Comparison of ENCODE assay signal across 12 mouse cellular contexts in genomic region chr15:78815314-78816073, GRCm38 (mm10). TPM values are rescaled to one million over a fixed set of nuclear protein-coding genes. Genes with fewer than 3 reads are reported as not detected.
DNase-seq lines count a peak whose midpoint lies in the region; ATAC-seq lines count a peak whose summit lies in the region.
"Had no signal": no experiment of that assay in that cellular context is flagged by ENCODE, and none has a peak within 500 bp of the region (broad histone marks: within the 10 kb centered on the region; RNA-seq: fewer than 3 reads in every experiment).

No protein-coding gene starts in this region.

- peak; percentile 21 to 34 for DNase-seq in spleen, postnatal 36 days (ENCODE audit: low spot score in 2 of 2)
- no peak for DNase-seq in spleen, postnatal 4 days (ENCODE audit: low spot score in 2 of 2)
- DNase-seq in layer of hippocampus, adult 11-12 months (ENCODE audit: low spot score): no peak
- DNase-seq in left cerebral cortex, postnatal 4 days: no peak
- no peak for DNase-seq in cerebellum, postnatal 25 days
- DNase-seq: cerebellum, adult 9-10 months; forebrain, postnatal 0 days; kidney, postnatal 25 days; right cerebral cortex, postnatal 4 days had no signal

- peak; percentile 76 for ATAC-seq in heart, embryonic 16.5 days (replicated peaks; ENCODE audit: extremely low read depth, insufficient read depth, low FRiP score)
- peak; percentile 94 for ATAC-seq in lung, embryonic 16.5 days (ENCODE audit: low read depth)
- ATAC-seq: forebrain, postnatal 0 days had no signal

- 24% methylated on average over 11 of the region's 11 CpGs for WGBS in heart, embryonic 16.5 days
- 23% methylated on average over 11 of the region's 11 CpGs for WGBS in lung, embryonic 16.5 days

- H3K4me2 ChIP-seq in heart, embryonic 16.5 days (ENCODE audit: low read depth, low read length): no peak overlapping the region
- peak overlapping the region; percentile 25; the same call in 1 of the 2 replicates for H3K4me2 ChIP-seq in lung, embryonic 16.5 days (ENCODE audit: low read depth, low read length)
- H3K4me2 ChIP-seq: midbrain, embryonic 12.5 days had no signal

- no peaks in the 10 kb centered on the region for H3K27me3 ChIP-seq in heart, embryonic 16.5 days (ENCODE audit: control insufficient read depth, insufficient read depth, low read length)
- no peaks in the 10 kb centered on the region for H3K27me3 ChIP-seq in lung, embryonic 16.5 days (ENCODE audit: control insufficient read depth, insufficient read depth, low read depth, low read length)

- H3K27ac ChIP-seq in heart, embryonic 16.5 days (ENCODE audit: low read length): peak overlapping the region; percentile 54
- H3K27ac ChIP-seq in lung, embryonic 16.5 days (ENCODE audit: low read length): peak overlapping the region; percentile 70
- H3K27ac ChIP-seq: midbrain, embryonic 12.5 days had no signal

- H3K9me3 ChIP-seq in heart, embryonic 16.5 days (replicated peaks; ENCODE audit: control insufficient read depth, low read length): no peaks in the 10 kb centered on the region
- H3K9me3 ChIP-seq in lung, embryonic 16.5 days (ENCODE audit: control insufficient read depth, low read length): no peaks in the 10 kb centered on the region
- H3K9me3 ChIP-seq: midbrain, embryonic 12.5 days had no signal

- H3K36me3 ChIP-seq in heart, embryonic 16.5 days (ENCODE audit: control insufficient read depth, insufficient read depth): no peaks in the 10 kb centered on the region
- no peaks in the 10 kb centered on the region for H3K36me3 ChIP-seq in lung, embryonic 16.5 days (ENCODE audit: control insufficient read depth, insufficient read depth, low read length)
- H3K36me3 ChIP-seq: midbrain, embryonic 12.5 days had no signal

- no peak overlapping the region for H3K9ac ChIP-seq in heart, embryonic 16.5 days (ENCODE audit: low read length)
- no peak overlapping the region for H3K9ac ChIP-seq in lung, embryonic 16.5 days (ENCODE audit: low read length)
- H3K9ac ChIP-seq: forebrain, postnatal 0 days; midbrain, embryonic 12.5 days had no signal

- H3K4me3 ChIP-seq in heart, embryonic 16.5 days (ENCODE audit: low read length): no peak overlapping the region
- H3K4me3 ChIP-seq in lung, embryonic 16.5 days (ENCODE audit: low read length): no peak overlapping the region
- H3K4me3 ChIP-seq: midbrain, embryonic 12.5 days had no signal

- intact Hi-C loops in left cerebral cortex, postnatal 4 days (cut with DNase I): no loop called here

- peaks cover 10% of the 10 kb centered on the region for H3K4me1 ChIP-seq in heart, embryonic 16.5 days (ENCODE audit: control insufficient read depth, insufficient read depth, low read length)
- peaks cover 9% of the 10 kb centered on the region for H3K4me1 ChIP-seq in lung, embryonic 16.5 days (replicated peaks; ENCODE audit: control insufficient read depth, insufficient read depth, low read length)
- H3K4me1 ChIP-seq: midbrain, embryonic 12.5 days had no signal

RNA-seq across cellular contexts. Expression of gene Card10, which starts 12.7 kb away (rescaled TPM):
- polyA plus RNA-seq in heart, embryonic 16.5 days (2015; fragmentation: Nextera tagmentation; extraction: Ambion mirVana): 6.3 and 7.4 TPM in 2 replicates
- 6.1 and 6.2 TPM in 2 replicates for polyA plus RNA-seq in lung, embryonic 16.5 days (2015; fragmentation: Nextera tagmentation; extraction: Ambion mirVana)
- 1 to 10 TPM; 5.2 to 5.4 TPM for total RNA-seq in left cerebral cortex, postnatal 4 days (2021)

RNA-seq across cellular contexts. Expression of gene Cdc42ep1, which starts 26.9 kb away (rescaled TPM):
- 29.4 and 38.7 TPM in 2 replicates for polyA plus RNA-seq in heart, embryonic 16.5 days (2015; fragmentation: Nextera tagmentation; extraction: Ambion mirVana)
- polyA plus RNA-seq in lung, embryonic 16.5 days (2015; fragmentation: Nextera tagmentation; extraction: Ambion mirVana): 113 TPM in 2 replicates
- total RNA-seq in left cerebral cortex, postnatal 4 days (2021): 1 to 10 TPM; 8.3 to 9.1 TPM

RNA-seq across cellular contexts. Expression of gene Lgals2, which starts 39.8 kb away (rescaled TPM):
- 2.2 TPM in 1 of 2 replicates, not detected in the other for polyA plus RNA-seq in heart, embryonic 16.5 days (2015; fragmentation: Nextera tagmentation; extraction: Ambion mirVana)
- polyA plus RNA-seq in lung, embryonic 16.5 days (2015; fragmentation: Nextera tagmentation; extraction: Ambion mirVana): 1.0 and 1.2 TPM in 2 replicates
- not detected for total RNA-seq in left cerebral cortex, postnatal 4 days (2021)
- total RNA-seq: forebrain, postnatal 0 days had no signal
- polyA plus RNA-seq: forebrain, postnatal 0 days; midbrain, embryonic 12.5 days had no signal

RNA-seq across cellular contexts. Expression of gene Mfng, which starts 42.2 kb away (rescaled TPM):
- 19.6 and 19.8 TPM in 2 replicates for polyA plus RNA-seq in heart, embryonic 16.5 days (2015; fragmentation: Nextera tagmentation; extraction: Ambion mirVana)
- polyA plus RNA-seq in lung, embryonic 16.5 days (2015; fragmentation: Nextera tagmentation; extraction: Ambion mirVana): 40.8 and 43.1 TPM in 2 replicates
- 1 to 10 TPM; 7.3 to 7.7 TPM for total RNA-seq in left cerebral cortex, postnatal 4 days (2021)

Comparison
In these comparisons a context has a peak if more than half of its experiments do, and no peak if none do; other contexts are left out.
1. DNase-seq: peak in spleen, postnatal 36 days (2 of 2); none in spleen, postnatal 4 days (0 of 2), layer of hippocampus, adult 11-12 months (single experiment), left cerebral cortex, postnatal 4 days (single experiment) and cerebellum, postnatal 25 days (0 of 2).